Mouse (Mus musculus) embryonic fibroblast, embryonic 13.5 days (primary cell): ENCODE results near the gene Slc35b1.

Experiments
- CTCF ChIP-seq: IDR thresholded peaks from 2 replicates; pipeline ENCODE4 v1.5.1; 2011; ENCODE audit warnings: mild to moderate bottlenecking, control low read depth, low read length, moderate library complexity, borderline replicate concordance; ENCODE audit not compliant: insufficient read depth
- POLR2A ChIP-seq: IDR thresholded peaks from 2 replicates; pipeline ENCODE4 v1.6.1; 2011; ENCODE audit warnings: low read depth, mild to moderate bottlenecking, control low read depth, low read length, moderate library complexity

DNA sequence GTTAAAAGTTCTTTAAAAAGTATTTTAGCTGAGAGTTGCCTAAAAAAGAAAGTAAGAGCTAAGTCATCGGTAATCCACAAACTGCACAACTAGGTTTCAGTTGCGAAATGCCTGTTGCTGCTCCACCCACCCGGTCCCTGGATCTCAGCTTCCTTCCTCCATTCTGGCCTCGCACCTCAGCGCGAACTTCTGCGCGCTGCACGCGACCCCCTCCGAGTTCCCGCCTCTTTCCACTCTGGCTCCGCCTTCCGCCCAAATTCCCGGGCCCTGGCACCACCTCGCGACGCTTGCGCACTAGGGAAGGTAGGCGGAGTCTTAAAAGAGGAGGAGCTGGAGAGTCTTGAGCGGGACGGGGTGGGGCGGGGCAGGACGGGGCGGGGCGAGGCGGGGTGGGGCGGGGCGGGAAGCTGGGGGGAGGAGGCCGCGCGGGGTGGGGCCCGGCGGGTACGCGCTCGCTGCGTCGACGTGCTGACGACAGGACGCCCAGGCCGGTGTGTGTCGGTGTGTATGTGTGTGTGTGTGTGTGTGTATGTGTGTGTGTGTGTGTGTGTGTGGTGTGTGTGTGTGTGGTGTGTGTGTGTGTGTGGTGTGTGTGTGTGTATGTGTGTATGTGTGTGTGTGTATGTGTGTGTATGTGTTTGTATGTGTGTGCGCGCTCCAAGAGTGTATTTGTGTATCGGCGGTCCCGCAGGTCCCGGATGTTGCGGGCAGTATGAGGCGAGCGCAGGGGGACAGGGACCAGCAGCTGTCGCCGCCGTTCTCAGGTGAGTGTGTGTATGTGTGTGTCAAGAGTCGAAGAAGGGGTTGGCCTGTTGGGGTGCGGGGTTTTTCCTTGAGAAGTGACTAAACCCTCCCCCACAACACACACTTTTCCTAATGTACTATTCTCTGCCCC is 29.4 kb downstream of the Slc35b1 start, which contains the start of gene Spop:
- TF ChIP-seq CTCF (no peak), POLR2A (peak; percentile 75; the same call in 1 of the 2 replicates)
